Mouse (Mus musculus): ENCODE results near the gene Prex1. TPM values are rescaled to one million over a fixed set of nuclear protein-coding genes. Genes with fewer than 3 reads are reported as not detected.

Prex1 gene
- polyA plus RNA-seq, 1 experiment from 2014 or later, result 11.6 TPM

- H3K9ac ChIP-seq (ENCODE audit: low read length), result no peak overlapping the region
These were observed 172.3 kb downstream of the Prex1 start for GRCm38 (mm10) chr2:166541112-166541928.

DNA sequence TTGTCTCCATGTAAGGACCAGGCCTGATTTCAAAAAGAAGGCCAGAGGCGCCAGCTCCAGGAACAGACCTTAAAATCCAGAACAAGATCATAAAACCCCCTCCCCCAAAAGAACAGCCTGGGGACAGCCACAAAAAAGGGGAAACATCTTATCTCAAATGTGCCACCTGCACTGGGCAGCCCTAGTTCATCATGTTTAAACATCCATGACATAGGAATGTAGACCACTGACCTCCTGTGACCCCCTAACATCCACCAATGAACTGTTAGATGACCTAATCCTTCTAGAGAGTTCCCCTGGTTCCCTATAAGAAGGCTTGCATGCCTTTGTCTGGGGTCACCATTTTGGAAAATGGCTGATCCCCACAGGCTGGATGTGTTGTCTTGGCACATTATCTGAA lies 173.4 kb downstream of the Prex1 start:
- ATAC-seq (replicated peaks; ENCODE audit: extremely low read depth, insufficient read depth, low FRiP score), result no peak
- no peaks in the 10 kb centered on the region; the same call in 1 of the 2 replicates for H3K4me1 ChIP-seq (ENCODE audit: control insufficient read depth, insufficient read depth, low read length)
- no peaks in the 10 kb centered on the region for H3K36me3 ChIP-seq (ENCODE audit: control insufficient read depth, insufficient read depth)
- no peak overlapping the region for H3K9ac ChIP-seq (ENCODE audit: low read length)
- no peaks in the 10 kb centered on the region for H3K27me3 ChIP-seq (ENCODE audit: control insufficient read depth, insufficient read depth, low read length)
- H3K4me2 ChIP-seq (ENCODE audit: low read depth, low read length), result no peak overlapping the region
- H3K4me3 ChIP-seq (ENCODE audit: low read length), result no peak overlapping the region
- H3K27ac ChIP-seq (ENCODE audit: low read length), result no peak overlapping the region
- WGBS, result 96% methylated on average over 1 of the region's 1 CpGs
- peaks cover 3% of the 10 kb centered on the region; the same call in 1 of the 2 replicates for H3K9me3 ChIP-seq (replicated peaks; ENCODE audit: control insufficient read depth, low read length)

More at GRCm38 (mm10) chr2:166541112-166541928, 172.3 kb downstream of the Prex1 start:
- Histone ChIP-seq H3K27me3 (ENCODE audit: control insufficient read depth, insufficient read depth, low read length) (no peaks in the 10 kb centered on the region), H3K27ac (ENCODE audit: low read length) (no peak overlapping the region), H3K9me3 (replicated peaks; ENCODE audit: control insufficient read depth, low read length) (peaks cover 3% of the 10 kb centered on the region; the same call in 1 of the 2 replicates), H3K36me3 (ENCODE audit: control insufficient read depth, insufficient read depth) (no peaks in the 10 kb centered on the region), H3K4me3 (ENCODE audit: low read length) (no peak overlapping the region), H3K4me1 (ENCODE audit: control insufficient read depth, insufficient read depth, low read length) (no peaks in the 10 kb centered on the region; the same call in 1 of the 2 replicates), H3K4me2 (ENCODE audit: low read depth, low read length) (no peak overlapping the region)
- WGBS, result 45% methylated on average over 11 of the region's 11 CpGs
- ATAC-seq (replicated peaks; ENCODE audit: extremely low read depth, insufficient read depth, low FRiP score), result no peak

GRCm38 (mm10) chr2:166536896-166537295 lies 176.7 kb downstream of the Prex1 start:
- no peak for ATAC-seq (replicated peaks; ENCODE audit: extremely low read depth, insufficient read depth, low FRiP score)
- no peaks in the 10 kb centered on the region for H3K9me3 ChIP-seq (replicated peaks; ENCODE audit: control insufficient read depth, low read length)

DNA sequence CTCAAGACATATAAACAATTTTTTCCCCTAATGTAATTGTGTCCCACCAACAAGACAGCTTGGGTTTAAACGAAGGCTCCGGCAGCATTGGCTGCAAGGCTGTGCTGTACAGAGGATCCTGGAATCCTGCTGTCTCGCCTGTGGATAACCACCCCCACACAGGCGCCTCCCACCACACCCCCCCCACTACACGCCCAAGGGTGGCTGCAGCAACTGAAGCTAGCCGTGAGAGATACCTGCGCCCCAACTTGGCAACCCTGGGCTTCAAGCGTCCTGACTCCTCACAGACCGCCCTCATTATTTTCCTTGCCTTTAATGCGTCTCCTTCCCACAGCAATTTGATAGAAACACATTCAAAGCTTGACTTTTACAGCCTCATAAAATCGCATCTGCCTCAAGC lies 178.1 kb downstream of the Prex1 start:
- no peaks in the 10 kb centered on the region for H3K36me3 ChIP-seq (ENCODE audit: control insufficient read depth, insufficient read depth)
- H3K9ac ChIP-seq (ENCODE audit: low read length), result no peak overlapping the region
- whole genome bisulfite sequencing, result 88% methylated on average over 11 of the region's 11 CpGs

More at GRCm38 (mm10) chr2:166536896-166537295, 176.7 kb downstream of the Prex1 start:
- Histone ChIP-seq H3K4me1 (ENCODE audit: control insufficient read depth, insufficient read depth, low read length) (no peaks in the 10 kb centered on the region; the same call in 1 of the 2 replicates), H3K9ac (ENCODE audit: low read length) (no peak overlapping the region), H3K27ac (ENCODE audit: low read length) (no peak overlapping the region), H3K4me3 (ENCODE audit: low read length) (no peak overlapping the region), H3K4me2 (ENCODE audit: low read depth, low read length) (no peak overlapping the region), H3K27me3 (ENCODE audit: control insufficient read depth, insufficient read depth, low read length) (no peaks in the 10 kb centered on the region), H3K36me3 (ENCODE audit: control insufficient read depth, insufficient read depth) (no peaks in the 10 kb centered on the region)
- 89% methylated on average over 3 of the region's 3 CpGs for WGBS

DNA sequence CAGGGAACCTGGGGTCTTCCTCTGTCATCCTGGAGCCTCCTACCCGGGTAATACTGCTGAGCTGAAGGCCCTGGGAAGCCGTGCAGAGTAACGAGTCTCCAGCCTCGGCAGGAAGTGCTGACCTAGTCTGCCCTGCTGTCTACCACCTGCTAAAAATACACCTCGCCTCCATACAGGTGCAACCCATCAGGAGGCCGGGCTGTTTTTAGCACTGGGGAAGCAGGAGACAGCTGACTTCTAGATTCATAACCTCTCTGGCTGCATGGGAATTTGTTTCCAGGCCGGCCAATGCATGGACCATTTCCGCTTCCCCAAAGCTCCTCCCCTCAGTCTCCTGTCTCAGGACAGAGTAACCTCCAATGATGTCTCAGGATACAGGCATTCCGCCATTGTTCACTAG lies 187.4 kb downstream of the Prex1 start:
- Histone ChIP-seq H3K9ac (ENCODE audit: low read length) (no peak overlapping the region), H3K9me3 (replicated peaks; ENCODE audit: control insufficient read depth, low read length) (peaks cover 3% of the 10 kb centered on the region), H3K27me3 (ENCODE audit: control insufficient read depth, insufficient read depth, low read length) (no peaks in the 10 kb centered on the region), H3K4me3 (ENCODE audit: low read length) (no peak overlapping the region), H3K36me3 (ENCODE audit: control insufficient read depth, insufficient read depth) (no peaks in the 10 kb centered on the region), H3K4me1 (ENCODE audit: control insufficient read depth, insufficient read depth, low read length) (peaks cover 20% of the 10 kb centered on the region), H3K4me2 (ENCODE audit: low read depth, low read length) (no peak overlapping the region), H3K27ac (ENCODE audit: low read length) (no peak overlapping the region)
- ATAC-seq (replicated peaks; ENCODE audit: extremely low read depth, insufficient read depth, low FRiP score), result no peak
- 60% methylated on average over 9 of the region's 9 CpGs for WGBS

More for the DNA sequence above, 178.1 kb downstream of the Prex1 start:
- ATAC-seq (replicated peaks; ENCODE audit: extremely low read depth, insufficient read depth, low FRiP score), result no peak
- Histone ChIP-seq H3K4me1 (ENCODE audit: control insufficient read depth, insufficient read depth, low read length) (no peaks in the 10 kb centered on the region), H3K27me3 (ENCODE audit: control insufficient read depth, insufficient read depth, low read length) (no peaks in the 10 kb centered on the region), H3K27ac (ENCODE audit: low read length) (no peak overlapping the region), H3K4me3 (ENCODE audit: low read length) (no peak overlapping the region), H3K4me2 (ENCODE audit: low read depth, low read length) (no peak overlapping the region), H3K9me3 (replicated peaks; ENCODE audit: control insufficient read depth, low read length) (no peaks in the 10 kb centered on the region)

DNA sequence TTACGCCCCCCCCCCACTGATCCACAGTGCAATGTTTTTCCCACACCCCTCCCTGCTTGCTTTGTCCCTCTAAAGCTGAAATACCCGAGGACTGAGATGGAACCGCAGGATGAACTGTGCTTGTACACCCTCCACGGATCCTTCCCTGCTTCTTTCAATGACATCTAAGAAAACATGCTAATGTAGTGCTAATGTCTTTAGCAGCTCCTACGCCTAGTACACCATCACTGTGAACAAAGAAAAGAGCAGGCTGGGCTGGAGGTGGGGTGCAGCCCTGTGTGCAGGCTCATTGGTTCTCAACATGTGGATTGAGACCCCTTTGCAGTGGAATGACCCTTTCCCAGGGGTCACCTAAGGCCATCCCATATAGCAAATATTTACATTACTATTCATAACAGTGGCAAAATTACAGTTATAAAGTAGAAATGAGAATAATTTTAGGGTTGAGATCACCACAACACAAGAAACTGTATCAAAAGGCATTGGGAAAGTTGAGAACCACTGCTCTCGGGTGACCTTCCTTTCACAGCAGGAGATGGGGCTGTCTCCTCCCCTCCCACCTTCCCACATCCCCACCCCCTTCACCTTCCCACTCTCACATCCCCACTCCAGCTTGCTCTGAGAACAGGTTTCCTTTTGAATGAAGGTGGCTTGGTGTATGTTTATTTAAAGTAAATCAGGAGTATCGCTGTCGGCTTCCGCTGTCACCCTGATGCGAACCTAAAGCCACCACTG lies 190.3 kb downstream of the Prex1 start:
- Histone ChIP-seq H3K4me1 (ENCODE audit: control insufficient read depth, insufficient read depth, low read length) (peaks cover 20% of the 10 kb centered on the region), H3K27me3 (ENCODE audit: control insufficient read depth, insufficient read depth, low read length) (no peaks in the 10 kb centered on the region), H3K9ac (ENCODE audit: low read length) (peak overlapping the region; percentile 40), H3K36me3 (ENCODE audit: control insufficient read depth, insufficient read depth) (no peaks in the 10 kb centered on the region), H3K27ac (ENCODE audit: low read length) (peak overlapping the region; percentile 92), H3K9me3 (replicated peaks; ENCODE audit: control insufficient read depth, low read length) (no peaks in the 10 kb centered on the region), H3K4me2 (ENCODE audit: low read depth, low read length) (peak overlapping the region; percentile 46; the same call in 1 of the 2 replicates), H3K4me3 (ENCODE audit: low read length) (no peak overlapping the region)
- WGBS, result 77% methylated on average over 10 of the region's 10 CpGs
- no peak for ATAC-seq (replicated peaks; ENCODE audit: extremely low read depth, insufficient read depth, low FRiP score)

DNA sequence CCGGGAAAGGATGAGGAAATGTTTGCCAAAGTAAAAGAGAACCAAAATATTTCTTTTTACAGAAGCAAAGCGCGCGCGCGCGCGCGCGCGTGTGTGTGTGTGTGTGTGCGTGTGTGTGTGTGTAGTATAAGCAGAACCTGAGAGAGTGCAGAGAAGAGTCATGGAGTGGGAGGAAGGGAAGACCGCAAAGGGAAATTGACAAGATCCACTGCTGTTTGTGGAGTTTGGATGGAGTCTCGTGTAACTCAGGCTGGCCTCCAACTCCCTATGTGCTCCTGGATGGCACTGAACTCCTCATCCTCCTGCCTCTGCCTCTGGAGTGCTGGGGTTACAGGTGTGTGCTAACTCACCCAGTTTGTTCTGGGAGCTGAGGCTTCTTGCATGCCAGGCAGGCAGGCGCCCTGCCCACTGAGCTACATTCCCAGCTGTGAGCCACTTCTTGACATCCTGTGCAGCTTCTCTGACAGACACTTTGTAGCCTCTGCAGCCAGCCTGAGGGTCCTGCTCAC lies 191.0 kb downstream of the Prex1 start:
- 66% methylated on average over 15 of the region's 15 CpGs for WGBS
- peaks cover 20% of the 10 kb centered on the region for H3K4me1 ChIP-seq (ENCODE audit: control insufficient read depth, insufficient read depth, low read length)
- H3K36me3 ChIP-seq (ENCODE audit: control insufficient read depth, insufficient read depth), result no peaks in the 10 kb centered on the region
- ATAC-seq (replicated peaks; ENCODE audit: extremely low read depth, insufficient read depth, low FRiP score), result 0 out of 2 replicates have a peak, but pooled peaks have one; percentile 12
- 0 out of 2 replicates have a peak overlapping the region, but pooled peaks have one; percentile 10 for H3K4me3 ChIP-seq (ENCODE audit: low read length)
- no peaks in the 10 kb centered on the region for H3K9me3 ChIP-seq (replicated peaks; ENCODE audit: control insufficient read depth, low read length)
- H3K27me3 ChIP-seq (ENCODE audit: control insufficient read depth, insufficient read depth, low read length), result no peaks in the 10 kb centered on the region
- H3K4me2 ChIP-seq (ENCODE audit: low read depth, low read length), result peak overlapping the region; percentile 46
- H3K27ac ChIP-seq (ENCODE audit: low read length), result peak overlapping the region; percentile 92
- peak overlapping the region; percentile 40 for H3K9ac ChIP-seq (ENCODE audit: low read length)

GRCm38 (mm10) chr2:166521878-166522611 lies 191.6 kb downstream of the Prex1 start:
- Histone ChIP-seq H3K4me2 (ENCODE audit: low read depth, low read length) (peak overlapping the region; percentile 46), H3K4me1 (ENCODE audit: control insufficient read depth, insufficient read depth, low read length) (peaks cover 22% of the 10 kb centered on the region), H3K9me3 (replicated peaks; ENCODE audit: control insufficient read depth, low read length) (no peaks in the 10 kb centered on the region), H3K27me3 (ENCODE audit: control insufficient read depth, insufficient read depth, low read length) (no peaks in the 10 kb centered on the region), H3K27ac (ENCODE audit: low read length) (peak overlapping the region; percentile 92), H3K9ac (ENCODE audit: low read length) (peak overlapping the region; percentile 48), H3K4me3 (ENCODE audit: low read length) (peak overlapping the region; percentile 10; the same call in 1 of the 2 replicates), H3K36me3 (ENCODE audit: control insufficient read depth, insufficient read depth) (no peaks in the 10 kb centered on the region)
- 9% methylated on average over 16 of the region's 16 CpGs for WGBS
- ATAC-seq (replicated peaks; ENCODE audit: extremely low read depth, insufficient read depth, low FRiP score), result peak; percentile 86
